Mouse (Mus musculus): Measurements from ENCODE around the gene Olfr1055.
"Not testable (repeated sequence)": the region's sequence is repeated elsewhere in the genome, so short reads cannot be mapped to it uniquely, and the experiment has no call there.

Olfr1055 gene

GRCm38 (mm10) chr2:86350184-86350583 lies at the start of gene Olfr1055:
Gene Olfr1055, minus strand, starts transcription at chr2:86350284.
- DNase-seq = no peak

GRCm38 (mm10) chr2:86395114-86395513 lies 45.0 kb upstream of the Olfr1055 start:
- no peak for DNase-seq

- not testable (repeated sequence) for DNase-seq
Observed at GRCm38 (mm10) chr2:86388461-86388860, 38.4 kb upstream of the Olfr1055 start, which contains the start of gene Olfr1058. Gene Olfr1058, minus strand, starts transcription at chr2:86388561.

GRCm38 (mm10) chr2:86378293-86378692 lies 28.2 kb upstream of the Olfr1055 start, which contains the start of gene Olfr1057:
Gene Olfr1057, minus strand, starts transcription at chr2:86378393.
- no peak for DNase-seq

- not testable (repeated sequence) for DNase-seq
Observed at GRCm38 (mm10) chr2:86366342-86366741, 16.3 kb upstream of the Olfr1055 start.

- no peak for DNase-seq
Observed at GRCm38 (mm10) chr2:86362369-86362768, 12.3 kb upstream of the Olfr1055 start, which contains the start of gene Olfr1056. Gene Olfr1056, minus strand, starts transcription at chr2:86362469.

- DNase-seq = not testable (repeated sequence)
Observed at GRCm38 (mm10) chr2:86351751-86352150, 1.7 kb upstream of the Olfr1055 start.

- DNase-seq = no peak
Observed at GRCm38 (mm10) chr2:86335333-86335732, 14.8 kb downstream of the Olfr1055 start, which contains the start of gene Olfr1054. Gene Olfr1054, minus strand, starts transcription at chr2:86335433.

- DNase-seq = no peak
Observed at GRCm38 (mm10) chr2:86315184-86315583, 34.9 kb downstream of the Olfr1055 start, which contains the start of gene Olfr1053. Gene Olfr1053, minus strand, starts transcription at chr2:86315284.

All from lung, postnatal 14 days (tissue).